Mouse (Mus musculus) hindbrain, embryonic 14.5 days (tissue): ENCODE measurements around the gene Ube2f. TPM values are rescaled to one million over a fixed set of nuclear protein-coding genes. Genes with fewer than 3 reads are reported as not detected.

ENCODE experiments used
- ATAC-seq: fragments of 200-750 bp; cut with Nextera tagmentation; 2 replicates; pipeline ENCODE4 v1.8.0; 2017; ENCODE audit warnings: moderate number of reproducible peaks, mild to moderate bottlenecking, moderate TSS enrichment, moderate library complexity; ENCODE audit not compliant: low FRiP score
- DNase-seq: peaks from one replicate; pipeline ENCODE4 v3.0.0-alpha.2; 2015; ENCODE audit warnings: low spot score
- H3K27ac ChIP-seq: fragments of 300-500 bp; sonication (generic); 2 replicates; pipeline ENCODE4 v1.5.1; 2014; ENCODE audit warnings: mild to moderate bottlenecking, moderate library complexity
- H3K27me3 ChIP-seq: fragments of 300-500 bp; sonication (generic); 2 replicates; pipeline ENCODE4 v1.6.1; 2014; ENCODE audit warnings: mild to moderate bottlenecking, low read length, mixed read lengths; ENCODE audit not compliant: control insufficient read depth, insufficient read depth
- H3K36me3 ChIP-seq: fragments of 300-500 bp; sonication (generic); replicated peaks from 2 replicates; pipeline ENCODE4 v1.6.1; 2014; ENCODE audit not compliant: control insufficient read depth, insufficient read depth
- H3K4me1 ChIP-seq: fragments of 300-500 bp; sonication (generic); replicated peaks from 2 replicates; pipeline ENCODE4 v1.6.1; 2014; ENCODE audit warnings: antibody characterized with exemption, low read length, mixed read lengths; ENCODE audit not compliant: control insufficient read depth, insufficient read depth
- H3K4me2 ChIP-seq: fragments of 300-500 bp; sonication (generic); replicated peaks from 2 replicates; pipeline ENCODE4 v1.6.1; 2014; ENCODE audit warnings: mild to moderate bottlenecking, moderate library complexity
- H3K4me3 ChIP-seq: fragments of 300-500 bp; sonication (generic); replicated peaks from 2 replicates; pipeline ENCODE4 v1.5.1; 2014; ENCODE audit warnings: mild to moderate bottlenecking, low read length
- H3K9ac ChIP-seq: fragments of 300-500 bp; sonication (generic); 2 replicates; pipeline ENCODE4 v1.6.1; 2014
- H3K9me3 ChIP-seq: fragments of 300-500 bp; sonication (generic); 2 replicates; pipeline ENCODE4 v1.6.1; 2016; ENCODE audit warnings: low read length; ENCODE audit not compliant: control insufficient read depth
- WGBS: fragments of 180-500 bp; shearing (Covaris S2); extraction: QIAGEN DNeasy Blood & Tissue Kit; methylation state at CpG from one replicate; pipeline ENCODE4 v1.1.7; 2014; 5-methylcytosine and 5-hydroxymethylcytosine counted together
- polyA plus RNA-seq: library from polyadenylated mRNA; unstranded; fragments of >200 nt; fragmentation: Nextera tagmentation; extraction: Ambion mirVana; gene quantifications from 2 replicates; pipeline ENCODE4 v1.2.1, GENCODE M21; 2014

Gene Ube2f
- polyA plus RNA-seq, 1 experiment from 2014 or later = 63.8 TPM

- 82% methylated on average over 19 of the region's 19 CpGs for WGBS
- Histone ChIP-seq H3K4me2 (no peak within 1 kb of the TSS), H3K4me3 (no peak within 1 kb of the TSS), H3K9ac (no peak within 1 kb of the TSS), H3K9me3 (no peaks in the 10 kb centered on the region), H3K27me3 (no peaks in the 10 kb centered on the region), H3K27ac (no peak within 1 kb of the TSS), H3K4me1 (no peaks in the 10 kb centered on the region), H3K36me3 (no peaks in the 10 kb centered on the region)
- ATAC-seq = no peak
- DNase-seq = no peak
These were observed 71.8 kb downstream of the Ube2f start, which contains the start of gene Espnl for GRCm38 (mm10) chr1:91321760-91322438. Gene Espnl (plus strand): TSS chr1:91322075.

DNA sequence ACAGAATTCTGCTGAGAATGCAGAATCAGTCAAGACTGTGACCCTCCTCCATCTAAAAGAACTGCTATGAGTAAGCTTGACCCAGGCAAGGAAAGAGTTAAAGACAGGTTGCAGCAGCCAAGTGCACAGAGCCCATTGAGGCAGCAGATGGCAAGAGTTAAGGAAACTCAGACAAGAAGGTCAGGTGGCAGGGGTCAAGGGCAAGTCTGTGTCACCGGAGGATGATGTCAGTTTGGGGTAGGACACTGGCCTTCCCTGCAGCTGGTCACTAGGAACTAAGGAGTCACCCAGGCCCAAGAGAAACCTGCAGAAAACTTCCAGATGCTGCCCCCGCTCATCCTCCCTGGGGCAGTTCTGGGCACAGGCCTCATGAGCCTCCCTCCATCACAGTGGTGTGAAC lies 74.5 kb downstream of the Ube2f start:
- Histone ChIP-seq H3K36me3 (no peaks in the 10 kb centered on the region), H3K9ac (no peak overlapping the region), H3K9me3 (no peaks in the 10 kb centered on the region), H3K4me2 (no peak overlapping the region), H3K27ac (no peak overlapping the region), H3K4me1 (no peaks in the 10 kb centered on the region), H3K27me3 (no peaks in the 10 kb centered on the region), H3K4me3 (no peak overlapping the region)
- ATAC-seq = no peak
- 63% methylated on average over 2 of the region's 2 CpGs for WGBS
- no peak for DNase-seq

DNA sequence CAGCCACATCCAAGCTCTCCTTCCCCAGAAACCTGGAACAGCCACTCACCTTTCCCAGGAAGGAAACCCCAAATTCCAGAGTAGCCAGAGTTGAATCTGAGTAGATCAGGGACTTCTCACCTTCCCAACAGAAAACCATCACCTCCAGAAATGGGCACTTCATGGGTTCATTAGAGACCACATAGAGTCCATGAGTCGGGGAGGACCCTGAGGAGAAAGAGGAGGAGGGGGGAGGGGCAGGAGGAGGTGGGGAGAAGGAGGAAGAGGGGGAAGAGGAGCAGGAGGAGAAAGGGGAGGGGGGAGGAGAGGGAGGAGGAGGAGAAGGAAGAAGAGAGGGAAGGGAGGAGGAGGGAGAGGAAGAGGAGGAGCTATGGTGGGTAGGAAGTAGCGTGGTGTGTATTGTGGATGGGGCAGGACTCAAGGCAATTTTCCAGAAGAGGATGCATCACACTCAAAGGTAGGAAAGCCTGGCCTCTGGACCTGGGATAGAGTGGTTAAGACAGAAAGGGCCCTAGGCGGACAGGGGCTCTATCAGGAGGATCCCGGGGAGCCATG lies 75.5 kb downstream of the Ube2f start:
- Histone ChIP-seq H3K36me3 (no peaks in the 10 kb centered on the region), H3K4me1 (no peaks in the 10 kb centered on the region), H3K4me2 (no peak overlapping the region), H3K9me3 (no peaks in the 10 kb centered on the region), H3K9ac (no peak overlapping the region), H3K27ac (no peak overlapping the region), H3K4me3 (no peak overlapping the region), H3K27me3 (no peaks in the 10 kb centered on the region)
- no peak for ATAC-seq
- no peak for DNase-seq
- WGBS = 76% methylated on average over 4 of the region's 4 CpGs

- 58% methylated on average over 4 of the region's 4 CpGs for WGBS
- DNase-seq (no peak), ATAC-seq (no peak)
- no peak overlapping the region for H3K4me2 ChIP-seq
- no peaks in the 10 kb centered on the region for H3K9me3 ChIP-seq
- no peak overlapping the region for H3K9ac ChIP-seq
- no peaks in the 10 kb centered on the region for H3K27me3 ChIP-seq
- H3K36me3 ChIP-seq = no peaks in the 10 kb centered on the region
- no peak overlapping the region for H3K27ac ChIP-seq
- no peaks in the 10 kb centered on the region for H3K4me1 ChIP-seq
- H3K4me3 ChIP-seq = no peak overlapping the region
These were observed 82.0 kb downstream of the Ube2f start for GRCm38 (mm10) chr1:91332102-91332501.

DNA sequence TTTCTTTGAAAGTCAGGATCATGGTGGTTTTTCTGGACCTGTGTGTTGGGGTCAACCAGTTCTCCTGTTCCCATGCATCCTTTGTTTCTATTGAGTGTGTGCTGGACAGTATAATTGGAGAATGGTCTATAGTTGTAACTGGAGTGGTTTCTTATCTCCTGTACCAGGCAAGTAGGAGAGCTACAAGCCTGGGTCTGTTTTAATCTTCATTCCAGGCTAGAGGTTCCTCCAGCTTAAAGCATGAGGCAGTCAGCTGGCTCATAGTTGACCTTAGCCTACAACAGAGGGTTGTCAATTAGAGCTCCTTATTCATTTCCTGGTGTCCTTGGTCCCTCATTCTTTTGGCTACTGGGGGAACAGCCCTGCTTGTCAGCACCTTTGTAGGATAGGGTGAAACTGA lies 83.5 kb downstream of the Ube2f start:
- DNase-seq = no peak
- Histone ChIP-seq H3K4me1 (no peaks in the 10 kb centered on the region), H3K36me3 (no peaks in the 10 kb centered on the region), H3K9ac (no peak overlapping the region), H3K4me2 (no peak overlapping the region), H3K27ac (no peak overlapping the region), H3K27me3 (no peaks in the 10 kb centered on the region), H3K4me3 (no peak overlapping the region), H3K9me3 (no peaks in the 10 kb centered on the region)
- no peak for ATAC-seq

DNA sequence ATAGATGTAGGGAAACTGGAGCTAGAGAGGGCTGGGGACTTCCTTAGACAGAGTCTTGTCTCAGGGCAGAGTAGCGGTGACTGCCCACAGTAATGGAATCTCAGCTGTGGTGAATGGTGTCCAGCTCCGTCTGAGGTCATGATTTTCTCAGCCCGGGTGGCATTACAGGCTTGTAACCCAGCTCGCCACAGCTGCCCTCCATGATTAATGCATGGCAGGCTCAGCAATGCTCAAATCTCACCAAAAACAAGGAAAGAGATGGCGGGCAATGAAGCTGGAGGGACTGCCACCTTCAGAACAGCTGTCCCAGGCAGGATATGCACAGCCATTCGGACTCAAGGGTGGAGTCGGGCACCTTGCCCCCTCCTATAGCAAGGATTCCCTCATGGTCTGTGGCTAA lies 87.3 kb downstream of the Ube2f start:
- DNase-seq (no peak), ATAC-seq (no peak)
- H3K36me3 ChIP-seq = no peaks in the 10 kb centered on the region
- no peaks in the 10 kb centered on the region for H3K9me3 ChIP-seq
- no peaks in the 10 kb centered on the region for H3K4me1 ChIP-seq
- H3K4me2 ChIP-seq = no peak overlapping the region
- no peak overlapping the region for H3K4me3 ChIP-seq
- H3K27me3 ChIP-seq = no peaks in the 10 kb centered on the region
- 94% methylated on average over 7 of the region's 7 CpGs for WGBS
- no peak overlapping the region for H3K9ac ChIP-seq
- no peak overlapping the region for H3K27ac ChIP-seq

Other genes with a start within 250 kb of the Ube2f start
- 0.43 and 0.78 TPM in 2 replicates for gene Rbm44, start 105.2 kb upstream of the Ube2f start, polyA plus RNA-seq
- gene Ramp1, start 70.5 kb upstream of the Ube2f start, polyA plus RNA-seq = 12.5 and 14.2 TPM in 2 replicates
- 9.7 and 10.5 TPM in 2 replicates for gene Scly, start 48.0 kb downstream of the Ube2f start, polyA plus RNA-seq
- gene Espnl, start 71.8 kb downstream of the Ube2f start, polyA plus RNA-seq = 0.17 and 0.18 TPM in 2 replicates
- 0.25 and 0.37 TPM in 2 replicates for gene Klhl30, start 100.7 kb downstream of the Ube2f start, polyA plus RNA-seq
- 0.66 TPM in 1 of 2 replicates, not detected in the other for gene Erfe, start 116.1 kb downstream of the Ube2f start, polyA plus RNA-seq
- 132 and 143 TPM in 2 replicates for gene Ilkap, start 148.5 kb downstream of the Ube2f start, polyA plus RNA-seq
- gene Hes6, start 163.7 kb downstream of the Ube2f start, polyA plus RNA-seq = 125 and 129 TPM in 2 replicates
- 3.5 and 5.2 TPM in 2 replicates for gene Per2, start 209.0 kb downstream of the Ube2f start, polyA plus RNA-seq
- gene Traf3ip1, start 244.3 kb downstream of the Ube2f start, polyA plus RNA-seq = 6.5 and 7.6 TPM in 2 replicates